ENCODE assay signal across 10 mouse cellular contexts in the genomic region with DNA sequence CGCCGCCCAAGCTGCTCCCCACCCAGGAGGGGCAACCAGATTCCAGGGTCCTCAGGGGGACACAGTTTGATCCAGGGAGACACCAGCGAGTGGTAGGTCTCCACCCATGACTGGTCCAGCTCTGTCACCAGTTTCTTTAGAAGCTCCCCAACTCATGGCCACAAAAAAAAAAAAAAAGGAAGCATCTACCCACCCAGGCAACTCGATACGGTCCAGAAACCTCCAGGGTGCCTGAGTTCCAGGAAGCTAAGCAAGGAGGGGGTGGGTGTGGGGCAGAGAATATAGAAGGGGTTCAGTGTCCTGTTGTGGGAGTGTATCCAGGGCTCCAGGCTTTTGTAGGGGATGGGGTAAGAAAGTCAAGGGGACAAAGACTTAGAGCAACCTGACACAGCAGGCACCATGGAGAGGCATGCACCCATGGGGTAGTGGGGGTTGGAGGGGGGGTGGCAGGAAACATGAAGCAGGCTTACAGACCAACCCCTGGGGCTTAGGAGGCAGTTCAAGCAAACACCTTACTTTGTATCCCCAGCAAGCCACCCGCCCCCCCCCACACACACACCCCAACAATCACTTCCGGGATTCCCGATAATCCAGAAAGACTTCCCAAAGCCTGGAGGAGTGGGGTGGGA. TPM values are rescaled to one million over a fixed set of nuclear protein-coding genes. Genes with fewer than 3 reads are reported as not detected.
DNase-seq lines count a peak whose midpoint lies in the region; ATAC-seq and TF ChIP-seq lines count a peak whose summit lies in the region.
"Had no signal": no experiment of that assay in that cellular context is flagged by ENCODE, and none has a peak within 500 bp of the region (broad histone marks: within the 10 kb centered on the region; RNA-seq: fewer than 3 reads in every experiment).

No protein-coding gene starts in this region.

- H3K9me3 ChIP-seq in liver, embryonic 11.5 days (ENCODE audit: control insufficient read depth, low read length), result no peaks in the 10 kb centered on the region
- no peaks in the 10 kb centered on the region for H3K9me3 ChIP-seq in embryonic facial prominence, embryonic 14.5 days (ENCODE audit: control insufficient read depth, low read length)
- no peaks in the 10 kb centered on the region for H3K9me3 ChIP-seq in hindbrain, postnatal 0 days (ENCODE audit: low read length)
- no peaks in the 10 kb centered on the region for H3K9me3 ChIP-seq in neural tube, embryonic 14.5 days (ENCODE audit: control insufficient read depth, low read length)

- H3K4me2 ChIP-seq in liver, embryonic 11.5 days, result peak overlapping the region; percentile 56
- peak overlapping the region; percentile 67 for H3K4me2 ChIP-seq in embryonic facial prominence, embryonic 14.5 days (ENCODE audit: low read depth, low read length)
- peak overlapping the region; percentile 36 for H3K4me2 ChIP-seq in hindbrain, postnatal 0 days (ENCODE audit: low read depth, low read length)
- peak overlapping the region; percentile 33; the same call in 1 of the 2 replicates for H3K4me2 ChIP-seq in neural tube, embryonic 14.5 days (ENCODE audit: low read depth, low read length)

- H3K4me1 ChIP-seq in liver, embryonic 11.5 days (replicated peaks; ENCODE audit: control insufficient read depth, insufficient read depth, low read length), result peaks cover 32% of the 10 kb centered on the region
- peaks cover 45% of the 10 kb centered on the region for H3K4me1 ChIP-seq in embryonic facial prominence, embryonic 14.5 days (ENCODE audit: control insufficient read depth, insufficient read depth, low read length)
- H3K4me1 ChIP-seq in hindbrain, postnatal 0 days (ENCODE audit: insufficient read depth, low read length), result peaks cover 37% of the 10 kb centered on the region
- H3K4me1 ChIP-seq in neural tube, embryonic 14.5 days (ENCODE audit: control insufficient read depth, insufficient read depth, low read length), result peaks cover 47% of the 10 kb centered on the region

- 18% methylated on average over 8 of the region's 8 CpGs for WGBS in liver, embryonic 11.5 days
- 9% methylated on average over 8 of the region's 8 CpGs for WGBS in embryonic facial prominence, embryonic 14.5 days
- WGBS in hindbrain, postnatal 0 days, result 25% methylated on average over 8 of the region's 8 CpGs
- WGBS in neural tube, embryonic 14.5 days, result 11% methylated on average over 8 of the region's 8 CpGs

- ATAC-seq in liver, embryonic 11.5 days (replicated peaks; ENCODE audit: low FRiP score), result no peak
- ATAC-seq in embryonic facial prominence, embryonic 14.5 days (ENCODE audit: low read depth), result no peak; the same call in 1 of the 2 replicates
- ATAC-seq in hindbrain, postnatal 0 days, result no peak
- ATAC-seq in neural tube, embryonic 14.5 days (ENCODE audit: low read depth), result no peak

- H3K27me3 ChIP-seq in liver, embryonic 11.5 days (replicated peaks; ENCODE audit: control insufficient read depth, insufficient read depth, low read length), result peaks cover 7% of the 10 kb centered on the region
- no peaks in the 10 kb centered on the region for H3K27me3 ChIP-seq in embryonic facial prominence, embryonic 14.5 days (replicated peaks; ENCODE audit: control insufficient read depth, insufficient read depth, low read length)
- H3K27me3 ChIP-seq in hindbrain, postnatal 0 days (ENCODE audit: insufficient read depth, low read length), result no peaks in the 10 kb centered on the region
- H3K27me3 ChIP-seq in neural tube, embryonic 14.5 days (ENCODE audit: control insufficient read depth, insufficient read depth, low read length), result no peaks in the 10 kb centered on the region

- H3K36me3 ChIP-seq in liver, embryonic 11.5 days (ENCODE audit: control insufficient read depth, insufficient read depth, low read length), result no peaks in the 10 kb centered on the region
- no peaks in the 10 kb centered on the region for H3K36me3 ChIP-seq in embryonic facial prominence, embryonic 14.5 days (ENCODE audit: control insufficient read depth, insufficient read depth, low read length)
- H3K36me3 ChIP-seq in hindbrain, postnatal 0 days (ENCODE audit: insufficient read depth, low read length), result no peaks in the 10 kb centered on the region
- H3K36me3 ChIP-seq in neural tube, embryonic 14.5 days (ENCODE audit: control insufficient read depth, insufficient read depth, low read length), result no peaks in the 10 kb centered on the region

- intact Hi-C loops in left cerebral cortex, postnatal 10 days (cut with DNase I), result no loop called here

- TF ChIP-seq CTCF in hindbrain, postnatal 0 days (IDR thresholded peaks at IDR 0.05; ENCODE audit: low read depth), result no peak

- H3K4me3 ChIP-seq in liver, embryonic 11.5 days (ENCODE audit: low read depth, low read length), result 0 out of 2 replicates have a peak overlapping the region, but pooled peaks have one; percentile 8
- H3K4me3 ChIP-seq in embryonic facial prominence, embryonic 14.5 days (ENCODE audit: low read depth, low read length), result peak overlapping the region; percentile 21
- no peak overlapping the region for H3K4me3 ChIP-seq in hindbrain, postnatal 0 days (ENCODE audit: low read length)
- H3K4me3 ChIP-seq in neural tube, embryonic 14.5 days (ENCODE audit: low read depth, low read length), result no peak overlapping the region
- H3K4me3 ChIP-seq: myocyte had no signal

- H3K9ac ChIP-seq in liver, embryonic 11.5 days (ENCODE audit: low read depth, low read length), result no peak overlapping the region
- H3K9ac ChIP-seq in embryonic facial prominence, embryonic 14.5 days (ENCODE audit: low read depth, low read length), result peak overlapping the region; percentile 56; the same call in 1 of the 2 replicates
- peak overlapping the region; percentile 18; the same call in 1 of the 2 replicates for H3K9ac ChIP-seq in hindbrain, postnatal 0 days (replicated peaks; ENCODE audit: low read length)
- peak overlapping the region; percentile 39; the same call in 1 of the 2 replicates for H3K9ac ChIP-seq in neural tube, embryonic 14.5 days (replicated peaks; ENCODE audit: low read depth, low read length)

- H3K27ac ChIP-seq in liver, embryonic 11.5 days (ENCODE audit: low read depth, low read length), result peak overlapping the region; percentile 62; the same call in 1 of the 2 replicates
- H3K27ac ChIP-seq in embryonic facial prominence, embryonic 14.5 days (replicated peaks; ENCODE audit: low read depth, low read length), result peak overlapping the region; percentile 89
- peak overlapping the region; percentile 79 for H3K27ac ChIP-seq in hindbrain, postnatal 0 days
- H3K27ac ChIP-seq in neural tube, embryonic 14.5 days (ENCODE audit: low read depth, low read length), result peak overlapping the region; percentile 65

- no peak for DNase-seq in liver, embryonic 11.5 days (ENCODE audit: low spot score)
- no peak for DNase-seq in liver
- DNase-seq in embryonic facial prominence, embryonic 14.5 days (ENCODE audit: low spot score), result no peak
- DNase-seq in hindbrain, postnatal 0 days (ENCODE audit: low spot score), result no peak
- no peak for DNase-seq in left cerebral cortex, postnatal 10 days (ENCODE audit: extremely low spot score in 1 of 2, low spot score in 2 of 2)
- DNase-seq in gastrocnemius, postnatal 10 days, result no peak
- DNase-seq: thymus, adult 18-20 months had no signal

RNA-seq across cellular contexts. Expression of gene Zfp423, which starts 20.0 kb away (rescaled TPM):
- 4.8 and 5.8 TPM in 2 replicates for polyA plus RNA-seq in liver, embryonic 11.5 days (2014; fragmentation: Nextera tagmentation; extraction: Ambion mirVana)
- 23.1 and 24.8 TPM in 2 replicates for polyA plus RNA-seq in embryonic facial prominence, embryonic 14.5 days (2014; fragmentation: Nextera tagmentation; extraction: Ambion mirVana)
- total RNA-seq in hindbrain, postnatal 0 days (2014; rRNA removed), result 73.6 and 74.8 TPM in 2 replicates
- 22.2 and 22.3 TPM in 2 replicates for polyA plus RNA-seq in hindbrain, postnatal 0 days (2015; fragmentation: Nextera tagmentation; extraction: Ambion mirVana)
- 35.0 and 43.6 TPM in 2 replicates for polyA plus RNA-seq in neural tube, embryonic 14.5 days (2014; fragmentation: Nextera tagmentation; extraction: Ambion mirVana)
- total RNA-seq in left cerebral cortex, postnatal 10 days (2021), result 10 to 100 TPM; 18.2 to 26.0 TPM
- total RNA-seq in gastrocnemius, postnatal 10 days (2021), result 10 to 100 TPM; 20.7 to 23.5 TPM
- total RNA-seq: common myeloid progenitor, adult 5-6 weeks had no signal

Comparison
In these comparisons a context has a peak if more than half of its experiments do, and no peak if none do; other contexts are left out.
1. H3K4me3 ChIP-seq: peak in liver, embryonic 11.5 days (single experiment) and embryonic facial prominence, embryonic 14.5 days (single experiment); none in hindbrain, postnatal 0 days (single experiment) and neural tube, embryonic 14.5 days (single experiment).
2. Peak in every context shown above with its lines, with median percentiles within 50 percentile points of each other: H3K27ac ChIP-seq and H3K4me2 ChIP-seq.